Mouse (Mus musculus): ENCODE data around the gene Tceanc2. TPM values are rescaled to one million over a fixed set of nuclear protein-coding genes. Genes with fewer than 3 reads are reported as not detected.

The Tceanc2 gene
- total and polyA plus RNA-seq, 3 experiments = 1.9 to 9.4 TPM; not detected in 1

- no peak overlapping the region for H3K4me3 ChIP-seq (ENCODE audit: control insufficient read depth in 1 of 2, insufficient read depth in 1 of 2, low read depth in 2 of 2, low read length in 2 of 2)
- no peak overlapping the region for H3K9ac ChIP-seq (ENCODE audit: control insufficient read depth, low read depth, low read length, poor library complexity, severe bottlenecking)
- no peak for TF ChIP-seq ZKSCAN1 (IDR thresholded peaks at IDR 0.05; ENCODE audit: low read depth, low read length)
- no peak for TF ChIP-seq MXI1 (IDR thresholded peaks at IDR 0.05; ENCODE audit: low read depth, low read length)
- TF ChIP-seq MAZ (IDR thresholded peaks at IDR 0.05; ENCODE audit: low read depth, low read length) = no peak
- no peak for TF ChIP-seq GABPA (IDR thresholded peaks at IDR 0.05; ENCODE audit: low read depth, low read length)
- no peak for TF ChIP-seq GATA1 (IDR thresholded peaks at IDR 0.05; ENCODE audit: low read depth, low read length)
- no peak for TF ChIP-seq ZMIZ1 (IDR thresholded peaks at IDR 0.05; ENCODE audit: low read depth, low read length)
- TF ChIP-seq ZNF384 (IDR thresholded peaks at IDR 0.05; ENCODE audit: low read depth, low read length) = no peak
- TF ChIP-seq EP300 (IDR thresholded peaks at IDR 0.05; ENCODE audit: low read depth in 1 of 2, low read length in 2 of 2) = no peak
- TF ChIP-seq USF2 (IDR thresholded peaks at IDR 0.05; ENCODE audit: borderline replicate concordance in 1 of 2, insufficient read depth in 1 of 2, low read depth in 1 of 2, low read length in 2 of 2) = no peak
- no peaks in the 10 kb centered on the region for H3K36me3 ChIP-seq (ENCODE audit: control insufficient read depth in 1 of 2, insufficient read depth in 2 of 2, low read length in 2 of 2)
- no peaks in the 10 kb centered on the region for H3K27me3 ChIP-seq (ENCODE audit: control insufficient read depth in 1 of 2, insufficient read depth in 2 of 2, low read length in 2 of 2)
- H3K79me2 ChIP-seq (ENCODE audit: control insufficient read depth, insufficient read depth, low read length, poor library complexity) = no peaks in the 10 kb centered on the region
- no peaks in the 10 kb centered on the region for H3K4me1 ChIP-seq (ENCODE audit: control insufficient read depth in 1 of 2, insufficient read depth in 2 of 2, low read length in 2 of 2)
- H3K27ac ChIP-seq (ENCODE audit: control insufficient read depth, low read depth, low read length) = no peak overlapping the region
- DNase-seq (ENCODE audit: low read depth, low spot score) = no peak
- H3K9me3 ChIP-seq (replicated peaks; ENCODE audit: insufficient read depth, low read length) = no peaks in the 10 kb centered on the region
Measured at GRCm38 (mm10) chr4:107150991-107151390, 27.9 kb downstream of the Tceanc2 start.

GRCm38 (mm10) chr4:107143511-107143910 lies 35.4 kb downstream of the Tceanc2 start:
- H3K9ac ChIP-seq (ENCODE audit: control insufficient read depth, low read depth, low read length, poor library complexity, severe bottlenecking) = peak overlapping the region; percentile 36; the same call in 1 of the 2 replicates
- H3K36me3 ChIP-seq (ENCODE audit: control insufficient read depth in 1 of 2, insufficient read depth in 2 of 2, low read length in 2 of 2) = peaks cover 0 to 11% of the 10 kb centered on the region in 2 experiments; a peak in 2 of 4 replicates
- no peak for TF ChIP-seq MAZ (IDR thresholded peaks at IDR 0.05; ENCODE audit: low read depth, low read length)
- TF ChIP-seq MAX (IDR thresholded peaks at IDR 0.05; ENCODE audit: low read length) = no peak
- TF ChIP-seq SIN3A (IDR thresholded peaks at IDR 0.05; ENCODE audit: low read length) = no peak
- no peak for TF ChIP-seq SMC3 (IDR thresholded peaks at IDR 0.05; ENCODE audit: low read depth, low read length)
- 0 out of 2 replicates have a peak, but pooled peaks have one; percentile 27 for TF ChIP-seq GATA1 (IDR thresholded peaks at IDR 0.05; ENCODE audit: low read depth, low read length)
- TF ChIP-seq KAT2A (conservative IDR thresholded peaks at IDR 0.05; ENCODE audit: low read depth, low read length) = no peak
- 0 out of 4 replicates have a peak, but pooled peaks of 1 of the 2 experiments have one; percentile 17 for TF ChIP-seq EP300 (IDR thresholded peaks at IDR 0.05; ENCODE audit: low read depth in 1 of 2, low read length in 2 of 2)
- peaks cover 0 to 16% of the 10 kb centered on the region in 2 experiments; a peak in 2 of 4 replicates for H3K4me1 ChIP-seq (ENCODE audit: control insufficient read depth in 1 of 2, insufficient read depth in 2 of 2, low read length in 2 of 2)
- H3K79me2 ChIP-seq (ENCODE audit: control insufficient read depth, insufficient read depth, low read length, poor library complexity) = no peaks in the 10 kb centered on the region
- H3K27me3 ChIP-seq (ENCODE audit: control insufficient read depth in 1 of 2, insufficient read depth in 2 of 2, low read length in 2 of 2) = no peaks in the 10 kb centered on the region
- H3K9me3 ChIP-seq (replicated peaks; ENCODE audit: insufficient read depth, low read length) = no peaks in the 10 kb centered on the region
- DNase-seq (ENCODE audit: low read depth, low spot score) = peak; percentile 55
- H3K27ac ChIP-seq (ENCODE audit: control insufficient read depth, low read depth, low read length) = no peak overlapping the region
- H3K4me3 ChIP-seq (ENCODE audit: control insufficient read depth in 1 of 2, insufficient read depth in 1 of 2, low read depth in 2 of 2, low read length in 2 of 2) = peak overlapping the region in 1 of 2 experiments; percentile 19; a peak in 1 of 4 replicates

Data from MEL (cell line).